Comparison of ENCODE assay signal across 8 mouse cellular contexts in genomic region chr14:72711130-72711529, GRCm38 (mm10). TPM values are rescaled to one million over a fixed set of nuclear protein-coding genes. Genes with fewer than 3 reads are reported as not detected.
DNase-seq lines count a peak whose midpoint lies in the region; ATAC-seq and TF ChIP-seq lines count a peak whose summit lies in the region.

No protein-coding gene starts in this region.

- WGBS in liver, embryonic 12.5 days (ENCODE audit: insufficient replicate concordance) = 55% methylated on average over 4 of the region's 4 CpGs
- 31% methylated on average over 4 of the region's 4 CpGs for WGBS in stomach, postnatal 0 days

- no peak for TF ChIP-seq CTCF in stomach, postnatal 0 days (IDR thresholded peaks at IDR 0.05; ENCODE audit: low read depth)

- TF ChIP-seq EP300 in stomach, postnatal 0 days (optimal IDR thresholded peaks at IDR 0.05) = no peak

- H3K36me3 ChIP-seq in megakaryocyte, embryonic 14.5 days (replicated peaks; ENCODE audit: low read length) = no peaks in the 10 kb centered on the region
- H3K36me3 ChIP-seq in liver, embryonic 12.5 days = no peaks in the 10 kb centered on the region
- H3K36me3 ChIP-seq in stomach, postnatal 0 days (ENCODE audit: control insufficient read depth, insufficient read depth, low read length) = no peaks in the 10 kb centered on the region

- peak; percentile 3 for DNase-seq in embryo, embryonic 11 days
- DNase-seq in embryo, embryonic 9.5 days (ENCODE audit: extremely low spot score) = no peak
- DNase-seq in stomach, postnatal 0 days (ENCODE audit: low spot score) = no peak
- DNase-seq in yolk sac, embryonic 10.5 days (ENCODE audit: low spot score) = no peak
- DNase-seq in frontal cortex, postnatal 25 days (ENCODE audit: low spot score in 2 of 2) = no peak

- H3K4me1 ChIP-seq in megakaryocyte, embryonic 14.5 days = peaks cover 54% of the 10 kb centered on the region
- peaks cover 25% of the 10 kb centered on the region for H3K4me1 ChIP-seq in liver, embryonic 12.5 days
- no peaks in the 10 kb centered on the region for H3K4me1 ChIP-seq in stomach, postnatal 0 days (replicated peaks; ENCODE audit: control insufficient read depth, insufficient read depth)

- peak overlapping the region; percentile 99 for H3K4me3 ChIP-seq in megakaryocyte, embryonic 14.5 days (replicated peaks)
- no peak overlapping the region for H3K4me3 ChIP-seq in liver, embryonic 12.5 days
- no peak overlapping the region for H3K4me3 ChIP-seq in stomach, postnatal 0 days (ENCODE audit: low read depth, low read length)

- peak overlapping the region; percentile 97 for H3K4me2 ChIP-seq in liver, embryonic 12.5 days
- H3K4me2 ChIP-seq in stomach, postnatal 0 days (replicated peaks; ENCODE audit: low read depth) = peak overlapping the region; percentile 82

- no peaks in the 10 kb centered on the region for H3K27me3 ChIP-seq in megakaryocyte, embryonic 14.5 days (replicated peaks)
- peaks cover 15% of the 10 kb centered on the region; the same call in 1 of the 2 replicates for H3K27me3 ChIP-seq in liver, embryonic 12.5 days (replicated peaks)
- H3K27me3 ChIP-seq in stomach, postnatal 0 days (ENCODE audit: control insufficient read depth, insufficient read depth, low read length) = no peaks in the 10 kb centered on the region

- no peaks in the 10 kb centered on the region for H3K9me3 ChIP-seq in megakaryocyte, embryonic 14.5 days
- no peaks in the 10 kb centered on the region for H3K9me3 ChIP-seq in liver, embryonic 12.5 days (replicated peaks)
- no peaks in the 10 kb centered on the region for H3K9me3 ChIP-seq in stomach, postnatal 0 days (ENCODE audit: control insufficient read depth, low read length)

- H3K9ac ChIP-seq in liver, embryonic 12.5 days = no peak overlapping the region
- no peak overlapping the region for H3K9ac ChIP-seq in stomach, postnatal 0 days (ENCODE audit: low read length)

- no peak for ATAC-seq in megakaryocyte, adult 5-6 weeks (ENCODE audit: poor library complexity, severe bottlenecking)
- ATAC-seq in liver, embryonic 12.5 days = no peak
- ATAC-seq in stomach, postnatal 0 days (ENCODE audit: low FRiP score, low TSS enrichment) = no peak

- H3K27ac ChIP-seq in liver, embryonic 12.5 days = no peak overlapping the region
- no peak overlapping the region for H3K27ac ChIP-seq in stomach, postnatal 0 days (replicated peaks)

RNA-seq across cellular contexts. Expression of gene Fndc3a, which starts 1.3 kb away (rescaled TPM):
- polyA plus RNA-seq in megakaryocyte, embryonic 14.5 days (2012; ENCODE audit: insufficient read depth, low replicate concordance) = 3.0 TPM in 1 of 2 replicates, not detected in the other
- 38.7 and 43.2 TPM in 2 replicates for total RNA-seq in megakaryocyte, adult 5-6 weeks (2015)
- 40.7 and 49.9 TPM in 2 replicates for total RNA-seq in megakaryocyte, adult 5-6 weeks (2017)
- 13.2 and 13.5 TPM in 2 replicates for polyA plus RNA-seq in liver, embryonic 12.5 days (2016; fragmentation: Nextera tagmentation; extraction: Ambion mirVana)
- 17.9 and 25.0 TPM in 2 replicates for polyA plus RNA-seq in stomach, postnatal 0 days (2015; fragmentation: Nextera tagmentation; extraction: Ambion mirVana)
